In genomic region chr11:52359686-52360470, GRCm38 (mm10) we compare ENCODE assay signal across 8 mouse cellular contexts. TPM values are rescaled to one million over a fixed set of nuclear protein-coding genes. Genes with fewer than 3 reads are reported as not detected.
DNase-seq lines count a peak whose midpoint lies in the region; ATAC-seq lines count a peak whose summit lies in the region.

No protein-coding gene starts in this region.

- H3K9ac ChIP-seq in forebrain, embryonic 15.5 days (replicated peaks): peak overlapping the region; percentile 97
- peak overlapping the region; percentile 62; the same call in 1 of the 2 replicates for H3K9ac ChIP-seq in stomach, embryonic 15.5 days

- peak overlapping the region; percentile 72 for H3K4me2 ChIP-seq in forebrain, embryonic 15.5 days (replicated peaks)
- peak overlapping the region; percentile 66 for H3K4me2 ChIP-seq in stomach, embryonic 15.5 days

- no peaks in the 10 kb centered on the region for H3K36me3 ChIP-seq in forebrain, embryonic 15.5 days
- H3K36me3 ChIP-seq in stomach, embryonic 15.5 days: no peaks in the 10 kb centered on the region

- H3K4me1 ChIP-seq in forebrain, embryonic 15.5 days: peaks cover 37% of the 10 kb centered on the region
- peaks cover 34% of the 10 kb centered on the region for H3K4me1 ChIP-seq in stomach, embryonic 15.5 days

- WGBS in forebrain, embryonic 15.5 days: 14% methylated on average over 22 of the region's 22 CpGs
- 15% methylated on average over 22 of the region's 22 CpGs for WGBS in stomach, embryonic 15.5 days

- no peaks in the 10 kb centered on the region for H3K9me3 ChIP-seq in forebrain, embryonic 15.5 days
- no peaks in the 10 kb centered on the region for H3K9me3 ChIP-seq in stomach, embryonic 15.5 days

- DNase-seq in frontal cortex, postnatal 25 days (ENCODE audit: low spot score in 2 of 2): no peak
- peak; percentile 93 for DNase-seq in ZHBTc4 (ENCODE audit: low read depth, low spot score)
- peak; percentile 89 for DNase-seq in kidney, adult 9 months
- peak; percentile 71 for DNase-seq in lung, postnatal 25 days (ENCODE audit: low spot score)
- no peak for DNase-seq in layer of hippocampus, adult 9-11 months

- no peaks in the 10 kb centered on the region for H3K27me3 ChIP-seq in forebrain, embryonic 15.5 days
- H3K27me3 ChIP-seq in stomach, embryonic 15.5 days (replicated peaks): no peaks in the 10 kb centered on the region

- H3K4me3 ChIP-seq in forebrain, embryonic 15.5 days: peak overlapping the region; percentile 86
- H3K4me3 ChIP-seq in stomach, embryonic 15.5 days (replicated peaks): peak overlapping the region; percentile 82

- peak overlapping the region; percentile 92 for H3K27ac ChIP-seq in forebrain, embryonic 15.5 days (replicated peaks)
- peak overlapping the region; percentile 97 for H3K27ac ChIP-seq in stomach, embryonic 15.5 days

- ATAC-seq in frontal cortex, adult (ENCODE audit: low TSS enrichment): peak; percentile 28; the same call in 1 of the 2 replicates
- ATAC-seq in forebrain, embryonic 15.5 days (replicated peaks): peak; percentile 32
- peak; percentile 32 for ATAC-seq in stomach, embryonic 15.5 days (ENCODE audit: insufficient read depth, low FRiP score, low read depth)

RNA-seq across cellular contexts. Expression of gene Vdac1, which starts 0.8 kb away (rescaled TPM):
- polyA plus RNA-seq in forebrain, embryonic 15.5 days (2015; fragmentation: Nextera tagmentation; extraction: Ambion mirVana): 272 and 293 TPM in 2 replicates
- polyA plus RNA-seq in stomach, embryonic 15.5 days (2015; fragmentation: Nextera tagmentation; extraction: Ambion mirVana): 266 and 271 TPM in 2 replicates

RNA-seq across cellular contexts. Expression of gene 9530068E07Rik, which starts 36.4 kb away (rescaled TPM):
- polyA plus RNA-seq in forebrain, embryonic 15.5 days (2015; fragmentation: Nextera tagmentation; extraction: Ambion mirVana): 112 and 118 TPM in 2 replicates
- polyA plus RNA-seq in stomach, embryonic 15.5 days (2015; fragmentation: Nextera tagmentation; extraction: Ambion mirVana): 185 and 189 TPM in 2 replicates

Comparison
In these comparisons a context has a peak if more than half of its experiments do, and no peak if none do; other contexts are left out.
1. DNase-seq: peak in ZHBTc4 (single experiment), kidney, adult 9 months (single experiment) and lung, postnatal 25 days (single experiment); none in frontal cortex, postnatal 25 days (0 of 2) and layer of hippocampus, adult 9-11 months (single experiment).
2. Peak in every context shown above with its lines, with median percentiles within 50 percentile points of each other: ATAC-seq.